Mouse (Mus musculus): ENCODE measurements at regions not wholly inside any gene's neighbourhood (a gene's known extent, or its start where the extent isn't known, plus 50 kb on each side); places are given as distances from the start of the nearest gene placed in this dataset.

GRCm38 (mm10) chr13:101625922-101626321 is 142.1 kb downstream of the Pik3r1 start:
- no peak for ATAC-seq (ENCODE audit: low TSS enrichment)

- peak; percentile 59; the same call in 1 of the 2 replicates for ATAC-seq (ENCODE audit: low TSS enrichment)
Observed at GRCm38 (mm10) chr13:101624179-101624581, 143.8 kb downstream of the Pik3r1 start.

GRCm38 (mm10) chr13:101622649-101623048 is 145.4 kb downstream of the Pik3r1 start:
- ATAC-seq (ENCODE audit: low TSS enrichment): no peak

GRCm38 (mm10) chr13:101620660-101621059 is 147.4 kb downstream of the Pik3r1 start:
- no peak for ATAC-seq (ENCODE audit: low TSS enrichment)

- no peak for ATAC-seq (ENCODE audit: low TSS enrichment)
Observed at GRCm38 (mm10) chr13:101619154-101619553, 148.9 kb downstream of the Pik3r1 start.

GRCm38 (mm10) chr13:101612786-101613185 is 155.2 kb downstream of the Pik3r1 start:
- no peak for ATAC-seq (ENCODE audit: low TSS enrichment)

- ATAC-seq (ENCODE audit: low TSS enrichment): no peak
Observed at GRCm38 (mm10) chr13:101611725-101612124, 156.3 kb downstream of the Pik3r1 start.

GRCm38 (mm10) chr13:101606184-101606730 is 161.8 kb downstream of the Pik3r1 start:
- peak; percentile 31; the same call in 1 of the 2 replicates for ATAC-seq (ENCODE audit: low TSS enrichment)

- peak; percentile 38; the same call in 1 of the 2 replicates for ATAC-seq (ENCODE audit: low TSS enrichment)
Observed at GRCm38 (mm10) chr13:101605685-101606084, 162.3 kb downstream of the Pik3r1 start.

GRCm38 (mm10) chr13:101605051-101605450 is 163.0 kb downstream of the Pik3r1 start:
- ATAC-seq (ENCODE audit: low TSS enrichment): no peak

- ATAC-seq (ENCODE audit: low TSS enrichment): no peak
Observed at GRCm38 (mm10) chr13:101598126-101598485, 169.9 kb downstream of the Pik3r1 start.

- peak; percentile 34 for ATAC-seq (ENCODE audit: low TSS enrichment)
Observed at GRCm38 (mm10) chr13:101597243-101598125, 170.5 kb downstream of the Pik3r1 start.

GRCm38 (mm10) chr13:101594511-101595175 is 173.4 kb downstream of the Pik3r1 start:
- ATAC-seq (ENCODE audit: low TSS enrichment): no peak

- ATAC-seq (ENCODE audit: low TSS enrichment): peak; percentile 73; the same call in 1 of the 2 replicates
Observed at GRCm38 (mm10) chr13:101592355-101592754, 175.7 kb downstream of the Pik3r1 start.

GRCm38 (mm10) chr13:101588905-101589304 is 179.1 kb downstream of the Pik3r1 start:
- no peak for ATAC-seq (ENCODE audit: low TSS enrichment)

- no peak for ATAC-seq (ENCODE audit: low TSS enrichment)
Observed at GRCm38 (mm10) chr13:101586787-101587186, 181.2 kb downstream of the Pik3r1 start.

GRCm38 (mm10) chr13:101576481-101576880 is 191.5 kb downstream of the Pik3r1 start:
- ATAC-seq (ENCODE audit: low TSS enrichment): no peak

- ATAC-seq (ENCODE audit: low TSS enrichment): no peak
Observed at GRCm38 (mm10) chr13:101572809-101573590, 195.0 kb downstream of the Pik3r1 start.

GRCm38 (mm10) chr13:101572246-101572645 is 195.8 kb downstream of the Pik3r1 start:
- no peak for ATAC-seq (ENCODE audit: low TSS enrichment)

GRCm38 (mm10) chr13:101570034-101570433 is 198.0 kb downstream of the Pik3r1 start:
- ATAC-seq (ENCODE audit: low TSS enrichment): no peak

- no peak for ATAC-seq (ENCODE audit: low TSS enrichment)
Observed at GRCm38 (mm10) chr13:101568985-101569631, 198.9 kb downstream of the Pik3r1 start.

Measured in frontal cortex, adult (tissue).